ENCODE assay signal across 9 mouse cellular contexts in genomic region chr4:46990281-46991015, GRCm38 (mm10). TPM values are rescaled to one million over a fixed set of nuclear protein-coding genes. Genes with fewer than 3 reads are reported as not detected.
DNase-seq lines count a peak whose midpoint lies in the region; ATAC-seq lines count a peak whose summit lies in the region.
"Had no signal": no experiment of that assay in that cellular context is flagged by ENCODE, and none has a peak within 500 bp of the region (broad histone marks: within the 10 kb centered on the region; RNA-seq: fewer than 3 reads in every experiment).

No protein-coding gene starts in this region.

- peaks cover 85% of the 10 kb centered on the region for H3K27me3 ChIP-seq in kidney, embryonic 15.5 days
- H3K27me3 ChIP-seq in forebrain, embryonic 15.5 days = peaks cover 39% of the 10 kb centered on the region

- peak overlapping the region; percentile 94 for H3K4me2 ChIP-seq in kidney, embryonic 15.5 days
- peak overlapping the region; percentile 88 for H3K4me2 ChIP-seq in forebrain, embryonic 15.5 days (replicated peaks)

- no peak for DNase-seq in kidney, postnatal 25 days
- DNase-seq in cerebellum, adult 9-10 months = peak; percentile 63
- peak; percentile 25 for DNase-seq in liver
- DNase-seq in right cerebral cortex, postnatal 25 days = peak; percentile 62
- DNase-seq in gastrocnemius, postnatal 4 days (ENCODE audit: low spot score in 2 of 2) = no peak

- no peak overlapping the region for H3K9ac ChIP-seq in kidney, embryonic 15.5 days
- H3K9ac ChIP-seq in forebrain, embryonic 15.5 days (replicated peaks) = peak overlapping the region; percentile 73

- peak overlapping the region; percentile 53 for H3K4me3 ChIP-seq in kidney, embryonic 15.5 days (replicated peaks)
- H3K4me3 ChIP-seq in forebrain, embryonic 15.5 days = peak overlapping the region; percentile 67

- no peak overlapping the region for H3K27ac ChIP-seq in kidney, embryonic 15.5 days
- no peak overlapping the region; the same call in 1 of the 2 replicates for H3K27ac ChIP-seq in forebrain, embryonic 15.5 days (replicated peaks)

- H3K4me1 ChIP-seq in kidney, embryonic 15.5 days = peaks cover 28% of the 10 kb centered on the region
- peaks cover 37% of the 10 kb centered on the region for H3K4me1 ChIP-seq in forebrain, embryonic 15.5 days

- ATAC-seq in kidney, embryonic 15.5 days (replicated peaks; ENCODE audit: low FRiP score) = peak; percentile 61; the same call in 1 of the 2 replicates
- peak; percentile 33 for ATAC-seq in forebrain, embryonic 15.5 days (replicated peaks)
- ATAC-seq in granulocyte monocyte progenitor cell, adult 5-6 weeks (replicated peaks; ENCODE audit: poor library complexity, severe bottlenecking) = no peak

- no peaks in the 10 kb centered on the region for H3K9me3 ChIP-seq in kidney, embryonic 15.5 days (replicated peaks)
- no peaks in the 10 kb centered on the region for H3K9me3 ChIP-seq in forebrain, embryonic 15.5 days

- WGBS in kidney, embryonic 15.5 days = 5% methylated on average over 29 of the region's 29 CpGs
- 3% methylated on average over 29 of the region's 29 CpGs for WGBS in forebrain, embryonic 15.5 days

- H3K36me3 ChIP-seq in kidney, embryonic 15.5 days = no peaks in the 10 kb centered on the region
- H3K36me3 ChIP-seq in forebrain, embryonic 15.5 days = no peaks in the 10 kb centered on the region

RNA-seq across cellular contexts. Expression of gene Gabbr2, which starts 1.2 kb away (rescaled TPM):
- 0.18 and 0.19 TPM in 2 replicates for polyA plus RNA-seq in kidney, embryonic 15.5 days (2015; fragmentation: Nextera tagmentation; extraction: Ambion mirVana)
- 3.6 and 5.4 TPM in 2 replicates for polyA plus RNA-seq in forebrain, embryonic 15.5 days (2015; fragmentation: Nextera tagmentation; extraction: Ambion mirVana)
- under 1 TPM; 0.25 to 0.34 TPM for total RNA-seq in gastrocnemius, postnatal 4 days (2021)
- total RNA-seq in granulocyte monocyte progenitor cell, adult 5-6 weeks (2014; fragmentation: Nextera tagmentation) = not detected in 2 replicates
- not detected in 2 replicates for total RNA-seq in granulocyte monocyte progenitor cell, adult 5-6 weeks (2017)
- total RNA-seq: neutrophil, adult 5-6 weeks had no signal

Comparison
In these comparisons a context has a peak if more than half of its experiments do, and no peak if none do; other contexts are left out.
1. DNase-seq: peak in cerebellum, adult 9-10 months (single experiment), liver (single experiment) and right cerebral cortex, postnatal 25 days (single experiment); none in kidney, postnatal 25 days (0 of 2) and gastrocnemius, postnatal 4 days (0 of 2).